Mouse (Mus musculus): Measurements from ENCODE around the gene Ap1s1. TPM values are rescaled to one million over a fixed set of nuclear protein-coding genes. Genes with fewer than 3 reads are reported as not detected.

Gene Ap1s1
- polyA plus RNA-seq, 1 experiment from 2014 or later = 192 TPM

DNA sequence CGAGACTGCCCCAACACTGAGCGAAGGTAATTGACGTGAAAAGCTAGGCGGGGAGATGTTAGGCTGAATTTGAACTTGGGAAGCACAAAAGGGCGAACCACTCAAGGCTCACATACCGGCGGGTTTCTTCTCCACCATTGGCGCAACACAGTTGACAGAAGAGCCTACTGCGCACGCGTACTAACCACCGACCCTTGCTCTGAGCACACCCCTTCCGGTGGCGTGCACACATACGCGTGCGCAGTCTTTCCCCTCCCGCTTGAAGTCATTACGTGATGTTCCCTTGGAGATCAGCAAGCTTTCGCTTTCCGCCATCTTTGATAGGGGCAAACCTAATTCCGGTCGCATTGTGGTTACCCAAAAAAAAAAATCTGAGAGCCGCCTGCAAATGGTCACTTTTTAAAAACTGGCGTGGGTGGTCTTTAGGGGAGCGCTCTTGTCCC, 59.2 kb downstream of the Ap1s1 start, which contains the start of gene Plod3:
Gene Plod3, plus strand, starts transcription at position 325 of the 443 bp plus-strand sequence.
- H3K9ac ChIP-seq = peak within 1 kb of the TSS; percentile 98
- H3K27me3 ChIP-seq (ENCODE audit: control insufficient read depth, insufficient read depth, low read length) = no peaks in the 10 kb centered on the region
- DNase-seq (ENCODE audit: low spot score) (peak; percentile 99), ATAC-seq (ENCODE audit: low FRiP score) (peak; percentile 92)
- no peaks in the 10 kb centered on the region for H3K9me3 ChIP-seq (ENCODE audit: control insufficient read depth, low read length)
- peak within 1 kb of the TSS; percentile 95 for H3K27ac ChIP-seq
- H3K4me1 ChIP-seq (replicated peaks; ENCODE audit: control insufficient read depth, insufficient read depth, low read length) = peaks cover 14% of the 10 kb centered on the region
- WGBS = under 1% methylated on average over 26 of the region's 26 CpGs
- H3K4me2 ChIP-seq (replicated peaks) = peak within 1 kb of the TSS; percentile 79
- H3K36me3 ChIP-seq (replicated peaks; ENCODE audit: control insufficient read depth, insufficient read depth) = peaks cover 41% of the 10 kb centered on the region
- H3K4me3 ChIP-seq (replicated peaks; ENCODE audit: low read length) = peak within 1 kb of the TSS; percentile 88

MicroRNAs encoded within 50 kb of the gene (microRNA counts, 519-probe panel; counts per million panel counts)
- microRNA mmu-miR-702 = not detected

Small RNA genes within 50 kb of the gene (microRNA-seq; reads per million reads assigned to microRNA genes)
- gene Mir702 = 78.1 reads per million, percentile 49 among the genes with 10 or more reads in this experiment

Other genes with a start within 250 kb of the Ap1s1 start
- gene Col26a1, start 162.9 kb downstream of the Ap1s1 start, polyA plus RNA-seq (2014; fragmentation: Nextera tagmentation; extraction: Ambion mirVana) = 21.7 and 27.5 TPM in 2 replicates
- 118 and 133 TPM in 2 replicates for gene Ift22, start 138.0 kb downstream of the Ap1s1 start, polyA plus RNA-seq (2014; fragmentation: Nextera tagmentation; extraction: Ambion mirVana)
- gene Fis1, start 92.9 kb downstream of the Ap1s1 start, polyA plus RNA-seq (2014; fragmentation: Nextera tagmentation; extraction: Ambion mirVana) = 391 and 425 TPM in 2 replicates
- gene Cldn15, start 79.5 kb downstream of the Ap1s1 start, polyA plus RNA-seq (2014; fragmentation: Nextera tagmentation; extraction: Ambion mirVana) = 0.13 TPM in 1 of 2 replicates, not detected in the other
- 30.1 and 30.7 TPM in 2 replicates for gene Plod3, start 59.1 kb downstream of the Ap1s1 start, polyA plus RNA-seq (2014; fragmentation: Nextera tagmentation; extraction: Ambion mirVana)
- gene Znhit1, start 58.1 kb downstream of the Ap1s1 start, polyA plus RNA-seq (2014; fragmentation: Nextera tagmentation; extraction: Ambion mirVana) = 116 and 121 TPM in 2 replicates
- gene Vgf, start 19.7 kb downstream of the Ap1s1 start, polyA plus RNA-seq (2014; fragmentation: Nextera tagmentation; extraction: Ambion mirVana) = 7.0 and 9.7 TPM in 2 replicates
- 0.25 TPM in 2 replicates for gene Serpine1, start 26.1 kb upstream of the Ap1s1 start, polyA plus RNA-seq (2014; fragmentation: Nextera tagmentation; extraction: Ambion mirVana)
- 3.3 and 3.9 TPM in 2 replicates for gene Trim56, start 70.1 kb upstream of the Ap1s1 start, polyA plus RNA-seq (2014; fragmentation: Nextera tagmentation; extraction: Ambion mirVana)
- not detected in 2 replicates for gene Muc3, start 103.2 kb upstream of the Ap1s1 start, polyA plus RNA-seq (2014; fragmentation: Nextera tagmentation; extraction: Ambion mirVana)
- 0.09 and 0.43 TPM in 2 replicates for gene Muc3a, start 166.3 kb upstream of the Ap1s1 start, polyA plus RNA-seq (2014; fragmentation: Nextera tagmentation; extraction: Ambion mirVana)
- gene Ache, start 241.4 kb upstream of the Ap1s1 start, polyA plus RNA-seq (2014; fragmentation: Nextera tagmentation; extraction: Ambion mirVana) = 56.7 and 68.4 TPM in 2 replicates
- 22.3 and 22.6 TPM in 2 replicates for gene Ufsp1, start 248.5 kb upstream of the Ap1s1 start, polyA plus RNA-seq (2014; fragmentation: Nextera tagmentation; extraction: Ambion mirVana)